ENCODE assay signal across 8 mouse cellular contexts in genomic region chr5:136201832-136202231, GRCm38 (mm10). TPM values are rescaled to one million over a fixed set of nuclear protein-coding genes. Genes with fewer than 3 reads are reported as not detected.
DNase-seq lines count a peak whose midpoint lies in the region; ATAC-seq and TF ChIP-seq lines count a peak whose summit lies in the region.

No protein-coding gene starts in this region.

- no peaks in the 10 kb centered on the region for H3K27me3 ChIP-seq in heart, embryonic 11.5 days (ENCODE audit: control insufficient read depth, insufficient read depth, low read length)
- H3K27me3 ChIP-seq in forebrain, embryonic 15.5 days, result no peaks in the 10 kb centered on the region
- H3K27me3 ChIP-seq in hindbrain, embryonic 13.5 days, result no peaks in the 10 kb centered on the region

- no peak overlapping the region for H3K9ac ChIP-seq in heart, embryonic 11.5 days (ENCODE audit: low read depth, low read length)
- no peak overlapping the region for H3K9ac ChIP-seq in forebrain, embryonic 15.5 days (replicated peaks)
- no peak overlapping the region for H3K9ac ChIP-seq in hindbrain, embryonic 13.5 days

- H3K27ac ChIP-seq in heart, embryonic 11.5 days (ENCODE audit: low read depth, low read length), result no peak overlapping the region
- no peak overlapping the region for H3K27ac ChIP-seq in forebrain, embryonic 15.5 days (replicated peaks)
- H3K27ac ChIP-seq in hindbrain, embryonic 13.5 days, result no peak overlapping the region
- no peak overlapping the region for H3K27ac ChIP-seq in left cerebral cortex, adult 2 months

- H3K4me1 ChIP-seq in heart, embryonic 11.5 days (ENCODE audit: control insufficient read depth, insufficient read depth, low read length), result peaks cover 9% of the 10 kb centered on the region
- peaks cover 13% of the 10 kb centered on the region for H3K4me1 ChIP-seq in forebrain, embryonic 15.5 days
- peaks cover 18% of the 10 kb centered on the region for H3K4me1 ChIP-seq in hindbrain, embryonic 13.5 days (replicated peaks)

- H3K4me3 ChIP-seq in heart, embryonic 11.5 days (ENCODE audit: low read depth, low read length), result no peak overlapping the region
- no peak overlapping the region for H3K4me3 ChIP-seq in forebrain, embryonic 15.5 days
- no peak overlapping the region for H3K4me3 ChIP-seq in hindbrain, embryonic 13.5 days
- H3K4me3 ChIP-seq in left cerebral cortex, adult 2 months, result no peak overlapping the region

- H3K9me3 ChIP-seq in heart, embryonic 11.5 days (replicated peaks; ENCODE audit: control insufficient read depth, low read length), result no peaks in the 10 kb centered on the region
- H3K9me3 ChIP-seq in forebrain, embryonic 15.5 days, result no peaks in the 10 kb centered on the region
- no peaks in the 10 kb centered on the region for H3K9me3 ChIP-seq in hindbrain, embryonic 13.5 days

- intact Hi-C loops in left cerebral cortex, adult 2 months (cut with DNase I), result loop anchor here (1.0 to 5.0 kb wide), 3 partner anchors 51 to 555 kb away; no protein-coding TSS in a partner anchor

- ATAC-seq in heart, embryonic 11.5 days (replicated peaks; ENCODE audit: insufficient number of reproducible peaks, low FRiP score, low TSS enrichment), result no peak; the same call in 1 of the 2 replicates
- peak; percentile 49 for ATAC-seq in forebrain, embryonic 15.5 days (replicated peaks)
- peak; percentile 56; the same call in 1 of the 2 replicates for ATAC-seq in hindbrain, embryonic 13.5 days (ENCODE audit: low FRiP score)

- TF ChIP-seq CTCF in left cerebral cortex, adult 2 months (IDR thresholded peaks at IDR 0.05), result peak; percentile 95

- H3K36me3 ChIP-seq in heart, embryonic 11.5 days (ENCODE audit: control insufficient read depth, insufficient read depth, low read length), result peaks cover 2% of the 10 kb centered on the region; the same call in 1 of the 2 replicates
- peaks cover under 1% of the 10 kb centered on the region; the same call in 1 of the 2 replicates for H3K36me3 ChIP-seq in forebrain, embryonic 15.5 days
- H3K36me3 ChIP-seq in hindbrain, embryonic 13.5 days, result peaks cover 3% of the 10 kb centered on the region

- DNase-seq in heart, adult 18-20 months, result peak; percentile 80 to 81
- DNase-seq in cerebellum, adult 11 months, result peak; percentile 50
- peak; percentile 57 to 73 for DNase-seq in left cerebral cortex, adult 2 months (ENCODE audit: extremely low spot score in 1 of 2, low spot score in 2 of 2)
- DNase-seq in mesoderm, embryonic 11.5 days (ENCODE audit: low read depth, low spot score), result peak; percentile 87
- peak; percentile 57 for DNase-seq in skeletal muscle tissue, adult 2 months (ENCODE audit: low read depth, low spot score)

- 31% methylated on average over 7 of the region's 7 CpGs for WGBS in heart, embryonic 11.5 days (ENCODE audit: insufficient replicate concordance)
- 29% methylated on average over 7 of the region's 7 CpGs for WGBS in forebrain, embryonic 15.5 days
- 36% methylated on average over 7 of the region's 7 CpGs for WGBS in hindbrain, embryonic 13.5 days

- no peak overlapping the region for H3K4me2 ChIP-seq in heart, embryonic 11.5 days
- H3K4me2 ChIP-seq in forebrain, embryonic 15.5 days (replicated peaks), result no peak overlapping the region
- no peak overlapping the region for H3K4me2 ChIP-seq in hindbrain, embryonic 13.5 days

RNA-seq across cellular contexts. Expression of gene Prkrip1, which starts 3.1 kb away (rescaled TPM):
- total RNA-seq in heart, adult 18-20 months (2021), result 10 to 100 TPM; 13.8 to 24.2 TPM
- 50.3 and 52.6 TPM in 2 replicates for polyA plus RNA-seq in heart, embryonic 11.5 days (2014; fragmentation: Nextera tagmentation; extraction: Ambion mirVana)
- 58.5 and 65.9 TPM in 2 replicates for polyA plus RNA-seq in forebrain, embryonic 15.5 days (2015; fragmentation: Nextera tagmentation; extraction: Ambion mirVana)
- 66.5 and 67.9 TPM in 2 replicates for polyA plus RNA-seq in hindbrain, embryonic 13.5 days (2015; fragmentation: Nextera tagmentation; extraction: Ambion mirVana)
- total RNA-seq in left cerebral cortex, adult 2 months (2021), result 10 to 100 TPM; 34.7 to 37.7 TPM

RNA-seq across cellular contexts. Expression of gene Orai2, which starts 31.3 kb away (rescaled TPM):
- total RNA-seq in heart, adult 18-20 months (2021), result 1 to 10 TPM; 1.2 to 2.4 TPM
- polyA plus RNA-seq in heart, embryonic 11.5 days (2014; fragmentation: Nextera tagmentation; extraction: Ambion mirVana), result 2.5 and 2.7 TPM in 2 replicates
- polyA plus RNA-seq in forebrain, embryonic 15.5 days (2015; fragmentation: Nextera tagmentation; extraction: Ambion mirVana), result 35.0 and 39.1 TPM in 2 replicates
- polyA plus RNA-seq in hindbrain, embryonic 13.5 days (2015; fragmentation: Nextera tagmentation; extraction: Ambion mirVana), result 33.5 and 34.0 TPM in 2 replicates
- 10 to 100 TPM; 46.7 to 48.8 TPM for total RNA-seq in left cerebral cortex, adult 2 months (2021)

RNA-seq across cellular contexts. Expression of gene Sh2b2, which starts 44.5 kb away (rescaled TPM):
- 1 to 10 TPM; 1.0 to 2.0 TPM for total RNA-seq in heart, adult 18-20 months (2021)
- 0.72 and 1.2 TPM in 2 replicates for polyA plus RNA-seq in heart, embryonic 11.5 days (2014; fragmentation: Nextera tagmentation; extraction: Ambion mirVana)
- polyA plus RNA-seq in forebrain, embryonic 15.5 days (2015; fragmentation: Nextera tagmentation; extraction: Ambion mirVana), result 29.0 and 30.0 TPM in 2 replicates
- polyA plus RNA-seq in hindbrain, embryonic 13.5 days (2015; fragmentation: Nextera tagmentation; extraction: Ambion mirVana), result 22.2 and 25.5 TPM in 2 replicates
- total RNA-seq in left cerebral cortex, adult 2 months (2021), result 1 to 10 TPM; 7.4 to 9.4 TPM

Comparison
In these comparisons a context has a peak if more than half of its experiments do, and no peak if none do; other contexts are left out.
1. RNA of gene Sh2b2, which starts 44.5 kb away (polyA plus RNA-seq): 29.0 to 30.0 TPM in forebrain, embryonic 15.5 days and 22.2 to 25.5 TPM in hindbrain, embryonic 13.5 days; 0.72 to 1.2 TPM in heart, embryonic 11.5 days; every median in the first group is over 10 times any median in the second.
2. Peak in every context shown above with its lines, with median percentiles within 50 percentile points of each other: DNase-seq.